Mouse (Mus musculus): ENCODE measurements around the gene Pclaf. TPM values are rescaled to one million over a fixed set of nuclear protein-coding genes. Genes with fewer than 3 reads are reported as not detected.

Pclaf gene
- 2.8 TPM in 1 of 2 replicates, not detected in the other for polyA plus RNA-seq (2012; ENCODE audit: insufficient read depth, low replicate concordance)

- H3K27me3 ChIP-seq (replicated peaks), result no peaks in the 10 kb centered on the region
- H3K4me1 ChIP-seq, result peaks cover 16% of the 10 kb centered on the region
- peak; percentile 60; the same call in 1 of the 2 replicates for TF ChIP-seq FLI1 (IDR thresholded peaks at IDR 0.05; ENCODE audit: low read length)
- TF ChIP-seq GATA1 (IDR thresholded peaks at IDR 0.05; ENCODE audit: borderline replicate concordance, low read length), result no peak
- peak within 1 kb of the TSS; percentile 93 for H3K4me3 ChIP-seq (replicated peaks)
- no peaks in the 10 kb centered on the region for H3K9me3 ChIP-seq
- H3K36me3 ChIP-seq (replicated peaks; ENCODE audit: low read length), result peaks cover 17% of the 10 kb centered on the region
Observed at GRCm38 (mm10) chr9:65890143-65890628, at the start of gene Pclaf. Gene Pclaf, plus strand, starts transcription at chr9:65890237.

- Histone ChIP-seq H3K4me1 (peaks cover 58% of the 10 kb centered on the region), H3K9me3 (no peaks in the 10 kb centered on the region), H3K27me3 (replicated peaks) (no peaks in the 10 kb centered on the region), H3K36me3 (replicated peaks; ENCODE audit: low read length) (peaks cover 27% of the 10 kb centered on the region), H3K4me3 (replicated peaks) (peak overlapping the region; percentile 56)
- no peak for TF ChIP-seq FLI1 (IDR thresholded peaks at IDR 0.05; ENCODE audit: low read length)
- no peak for TF ChIP-seq GATA1 (IDR thresholded peaks at IDR 0.05; ENCODE audit: borderline replicate concordance, low read length)
Observed at GRCm38 (mm10) chr9:65844421-65845165, 45.4 kb upstream of the Pclaf start.

DNA sequence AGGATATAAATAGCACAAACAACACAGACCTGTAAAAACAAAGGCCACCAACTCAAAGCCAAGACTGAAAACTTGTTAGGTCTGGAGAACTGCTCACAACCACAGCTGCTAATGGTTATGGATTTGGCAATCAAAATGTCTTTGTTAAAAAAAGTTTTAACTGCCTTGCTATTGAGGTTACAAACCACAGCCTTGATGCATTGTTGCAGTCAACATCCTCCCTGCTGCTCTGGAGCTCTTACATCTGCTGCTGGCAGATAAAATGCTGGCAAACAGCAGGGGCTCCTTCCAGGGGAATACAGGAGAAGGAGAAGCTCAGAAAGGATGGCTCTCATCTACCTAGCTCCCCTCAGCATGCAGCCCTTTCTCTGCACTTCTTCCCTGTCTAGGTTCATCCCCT is 41.9 kb upstream of the Pclaf start:
- Histone ChIP-seq H3K36me3 (replicated peaks; ENCODE audit: low read length) (peaks cover 36% of the 10 kb centered on the region), H3K27me3 (replicated peaks) (no peaks in the 10 kb centered on the region), H3K4me3 (replicated peaks) (peak overlapping the region; percentile 62), H3K9me3 (no peaks in the 10 kb centered on the region), H3K4me1 (peaks cover 70% of the 10 kb centered on the region)
- TF ChIP-seq FLI1 (IDR thresholded peaks at IDR 0.05; ENCODE audit: low read length) (no peak), GATA1 (IDR thresholded peaks at IDR 0.05; ENCODE audit: borderline replicate concordance, low read length) (no peak)

DNA sequence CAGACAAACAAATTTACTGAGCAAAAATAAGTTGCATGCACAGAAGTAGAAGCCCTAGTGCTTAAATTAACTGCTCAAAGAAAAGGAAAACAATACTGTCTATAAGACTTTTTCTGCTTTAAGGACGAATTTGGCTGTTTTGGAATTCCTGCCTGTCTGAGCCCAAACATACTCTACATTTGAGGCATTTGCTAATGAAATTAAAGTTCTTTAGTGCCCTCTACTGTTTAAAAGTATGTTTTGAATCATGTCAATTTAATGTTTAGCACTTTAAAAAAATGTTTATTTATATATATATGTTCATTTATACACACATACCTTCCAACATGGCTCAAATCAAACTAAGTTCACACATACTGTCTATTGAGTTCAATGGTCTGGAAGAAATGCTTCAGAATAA is 39.8 kb upstream of the Pclaf start:
- TF ChIP-seq FLI1 (IDR thresholded peaks at IDR 0.05; ENCODE audit: low read length) (no peak), GATA1 (IDR thresholded peaks at IDR 0.05; ENCODE audit: borderline replicate concordance, low read length) (no peak)
- no peaks in the 10 kb centered on the region for H3K27me3 ChIP-seq (replicated peaks)
- H3K9me3 ChIP-seq, result no peaks in the 10 kb centered on the region
- H3K36me3 ChIP-seq (replicated peaks; ENCODE audit: low read length), result peaks cover 45% of the 10 kb centered on the region
- H3K4me3 ChIP-seq (replicated peaks), result no peak overlapping the region
- H3K4me1 ChIP-seq, result peaks cover 63% of the 10 kb centered on the region

DNA sequence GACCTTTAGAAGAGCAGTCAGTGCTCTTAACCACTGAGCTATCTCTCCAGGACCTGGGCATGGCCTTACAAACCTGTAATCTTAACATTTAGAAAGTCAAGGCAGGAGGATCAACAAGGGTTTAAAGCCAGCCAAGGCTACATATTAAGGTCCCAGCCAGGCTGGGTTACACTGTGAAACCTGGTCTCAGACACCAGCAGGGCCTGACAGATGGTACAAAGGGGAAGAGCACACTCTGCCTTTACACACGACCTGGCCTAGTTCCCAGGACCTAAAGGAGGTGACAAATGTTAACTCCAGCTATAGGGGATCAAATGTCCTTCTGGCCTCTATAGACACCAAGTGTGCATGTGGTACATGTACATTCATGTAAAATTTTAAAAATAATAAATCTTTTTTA is 30.4 kb upstream of the Pclaf start:
- peaks cover 4% of the 10 kb centered on the region; the same call in 1 of the 2 replicates for H3K4me1 ChIP-seq
- H3K4me3 ChIP-seq (replicated peaks), result no peak overlapping the region
- H3K27me3 ChIP-seq (replicated peaks), result no peaks in the 10 kb centered on the region
- H3K36me3 ChIP-seq (replicated peaks; ENCODE audit: low read length), result peaks cover 66% of the 10 kb centered on the region
- TF ChIP-seq GATA1 (IDR thresholded peaks at IDR 0.05; ENCODE audit: borderline replicate concordance, low read length) (no peak), FLI1 (IDR thresholded peaks at IDR 0.05; ENCODE audit: low read length) (no peak)
- H3K9me3 ChIP-seq, result no peaks in the 10 kb centered on the region

DNA sequence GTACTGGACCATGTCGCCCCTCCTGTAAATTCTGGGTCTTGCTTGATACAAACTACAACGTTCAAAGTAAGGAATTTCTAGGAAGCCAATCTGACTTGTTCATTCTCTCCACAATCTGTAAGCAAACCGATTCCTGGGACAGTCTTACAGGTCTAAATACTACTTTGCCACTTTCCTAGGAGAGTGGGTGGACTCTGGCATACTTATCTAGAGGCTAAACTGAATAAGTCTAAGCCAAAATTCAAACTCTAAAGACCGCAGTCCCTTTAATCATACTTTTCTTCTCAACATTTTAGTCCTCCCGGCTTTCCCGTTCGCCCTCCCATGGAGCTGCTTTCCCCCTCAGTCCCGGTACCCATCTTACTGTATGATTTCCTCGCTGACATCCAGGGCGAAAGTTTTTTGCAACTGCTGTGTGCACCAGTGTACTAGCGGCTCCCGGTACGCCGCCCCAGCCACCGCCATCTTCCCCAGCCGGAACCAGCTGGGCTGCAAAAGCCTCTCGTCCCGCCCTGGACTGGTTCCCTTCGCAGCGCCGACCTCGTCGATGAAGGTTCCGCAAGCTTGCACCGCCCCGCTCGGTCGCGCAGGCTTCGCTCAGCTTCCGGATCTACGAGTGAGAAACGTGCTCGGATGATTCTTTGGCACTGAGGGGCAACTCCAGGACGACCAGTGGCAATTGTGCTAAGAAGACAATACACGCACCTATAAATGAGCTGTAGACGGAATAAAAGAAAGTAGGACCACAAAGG is 5.3 kb upstream of the Pclaf start:
- peak; percentile 50; the same call in 1 of the 2 replicates for TF ChIP-seq FLI1 (IDR thresholded peaks at IDR 0.05; ENCODE audit: low read length)
- no peak for TF ChIP-seq GATA1 (IDR thresholded peaks at IDR 0.05; ENCODE audit: borderline replicate concordance, low read length)

DNA sequence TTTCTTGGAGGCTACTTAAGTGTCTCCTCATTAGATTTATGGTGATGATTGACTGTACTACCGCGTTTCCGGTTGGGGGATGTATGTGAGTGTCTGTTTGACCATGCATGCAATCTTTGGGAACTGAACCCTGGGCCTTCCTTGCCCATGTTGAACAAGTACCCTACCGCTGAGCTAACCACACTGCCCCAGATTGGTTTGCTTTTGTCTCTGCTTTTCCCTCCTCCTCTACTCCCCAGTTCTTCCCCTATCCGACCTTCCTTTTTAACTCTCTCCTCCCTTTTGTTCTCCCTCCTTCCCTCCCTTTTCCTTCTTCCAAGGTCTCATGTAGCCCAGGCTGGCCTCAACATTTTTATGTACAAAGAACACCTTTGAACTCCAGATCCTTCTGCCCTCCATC is 1.1 kb downstream of the Pclaf start:
- peaks cover 16% of the 10 kb centered on the region for H3K4me1 ChIP-seq
- H3K9me3 ChIP-seq, result no peaks in the 10 kb centered on the region
- H3K36me3 ChIP-seq (replicated peaks; ENCODE audit: low read length), result peaks cover 23% of the 10 kb centered on the region
- peak overlapping the region; percentile 93 for H3K4me3 ChIP-seq (replicated peaks)
- TF ChIP-seq FLI1 (IDR thresholded peaks at IDR 0.05; ENCODE audit: low read length) (no peak), GATA1 (IDR thresholded peaks at IDR 0.05; ENCODE audit: borderline replicate concordance, low read length) (no peak)
- H3K27me3 ChIP-seq (replicated peaks), result no peaks in the 10 kb centered on the region

More for the DNA sequence above, 5.3 kb upstream of the Pclaf start:
- H3K4me3 ChIP-seq (replicated peaks), result peak overlapping the region; percentile 95
- peaks cover 15% of the 10 kb centered on the region for H3K36me3 ChIP-seq (replicated peaks; ENCODE audit: low read length)
- H3K9me3 ChIP-seq, result no peaks in the 10 kb centered on the region
- no peaks in the 10 kb centered on the region for H3K27me3 ChIP-seq (replicated peaks)
- peaks cover 3% of the 10 kb centered on the region for H3K4me1 ChIP-seq

DNA sequence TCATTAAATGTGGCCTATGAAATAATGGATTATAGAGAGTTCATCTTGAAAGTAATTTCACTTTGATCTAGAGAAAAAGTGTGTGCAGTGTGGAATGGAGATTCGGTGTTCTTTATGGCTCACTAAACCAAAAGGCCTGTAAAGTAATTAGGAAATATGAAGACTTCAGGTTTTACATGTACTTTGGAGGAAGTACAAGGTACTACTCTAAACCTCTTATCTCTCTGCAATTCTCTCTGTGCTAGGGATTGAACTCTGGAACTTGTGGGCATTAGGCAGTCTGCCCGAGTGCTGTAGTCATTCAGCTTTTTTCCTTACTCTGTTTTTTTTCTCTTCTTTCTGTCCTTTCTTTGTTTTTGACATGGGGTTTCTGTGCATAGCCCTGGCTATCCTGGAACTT is 6.9 kb downstream of the Pclaf start:
- Histone ChIP-seq H3K27me3 (replicated peaks) (no peaks in the 10 kb centered on the region), H3K9me3 (no peaks in the 10 kb centered on the region), H3K4me3 (replicated peaks) (no peak overlapping the region), H3K4me1 (no peaks in the 10 kb centered on the region), H3K36me3 (replicated peaks; ENCODE audit: low read length) (peaks cover 53% of the 10 kb centered on the region)
- TF ChIP-seq FLI1 (IDR thresholded peaks at IDR 0.05; ENCODE audit: low read length) (no peak), GATA1 (IDR thresholded peaks at IDR 0.05; ENCODE audit: borderline replicate concordance, low read length) (no peak)

DNA sequence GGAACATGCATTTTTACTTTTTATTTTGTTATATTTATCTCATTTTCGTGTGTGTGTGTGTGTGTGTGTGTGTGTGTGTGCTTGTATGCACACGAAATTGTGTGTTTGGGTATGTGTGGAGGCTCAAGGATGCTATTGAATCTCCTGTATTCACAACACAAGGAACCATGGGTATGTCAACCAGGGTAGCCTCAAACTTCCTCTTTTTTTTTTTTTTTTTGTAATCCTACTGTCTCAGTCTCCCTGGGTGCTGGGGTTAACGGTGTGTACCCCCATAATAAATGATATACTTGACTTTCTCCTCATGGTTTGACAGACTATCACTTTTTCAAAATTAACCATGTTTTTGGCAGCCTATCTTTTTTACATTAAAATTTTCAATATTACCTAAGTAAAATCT is 12.8 kb downstream of the Pclaf start:
- peaks cover 45% of the 10 kb centered on the region for H3K36me3 ChIP-seq (replicated peaks; ENCODE audit: low read length)
- no peaks in the 10 kb centered on the region for H3K9me3 ChIP-seq
- no peaks in the 10 kb centered on the region for H3K27me3 ChIP-seq (replicated peaks)
- peaks cover 8% of the 10 kb centered on the region for H3K4me1 ChIP-seq
- no peak for TF ChIP-seq FLI1 (IDR thresholded peaks at IDR 0.05; ENCODE audit: low read length)
- TF ChIP-seq GATA1 (IDR thresholded peaks at IDR 0.05; ENCODE audit: borderline replicate concordance, low read length), result no peak
- no peak overlapping the region for H3K4me3 ChIP-seq (replicated peaks)

GRCm38 (mm10) chr9:65903419-65903818 is 13.4 kb downstream of the Pclaf start:
- no peaks in the 10 kb centered on the region for H3K27me3 ChIP-seq (replicated peaks)
- H3K4me3 ChIP-seq (replicated peaks), result no peak overlapping the region
- peaks cover 10% of the 10 kb centered on the region for H3K4me1 ChIP-seq
- H3K9me3 ChIP-seq, result no peaks in the 10 kb centered on the region
- TF ChIP-seq FLI1 (IDR thresholded peaks at IDR 0.05; ENCODE audit: low read length) (no peak), GATA1 (IDR thresholded peaks at IDR 0.05; ENCODE audit: borderline replicate concordance, low read length) (no peak)
- H3K36me3 ChIP-seq (replicated peaks; ENCODE audit: low read length), result peaks cover 45% of the 10 kb centered on the region

Measured in megakaryocyte, embryonic 14.5 days (primary cell).